Comparison of ENCODE assay signal across 8 mouse cellular contexts in the genomic region with DNA sequence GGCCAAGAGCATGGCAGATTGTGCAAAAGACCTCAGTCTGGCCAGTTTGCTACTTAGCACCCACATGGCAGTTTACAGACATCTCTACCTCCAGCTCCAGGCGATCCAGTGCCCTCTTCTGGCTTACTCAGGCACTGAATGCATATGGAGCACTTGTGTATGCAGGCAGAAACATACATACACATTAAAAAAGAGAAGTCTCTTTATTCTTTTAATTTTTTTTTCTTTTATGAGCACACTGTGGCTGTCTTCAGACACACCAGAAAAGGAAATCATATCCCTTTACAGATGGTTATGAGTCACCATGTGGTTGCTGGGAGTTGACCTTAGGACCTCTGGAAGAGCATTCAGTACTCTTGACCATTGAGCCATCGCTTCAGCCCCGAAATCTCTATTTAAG. TPM values are rescaled to one million over a fixed set of nuclear protein-coding genes. Genes with fewer than 3 reads are reported as not detected.
DNase-seq lines count a peak whose midpoint lies in the region; ATAC-seq lines count a peak whose summit lies in the region.

No protein-coding gene starts in this region.

- WGBS in intestine, embryonic 14.5 days = 79% methylated on average over 3 of the region's 3 CpGs
- WGBS in intestine, embryonic 15.5 days = 77% methylated on average over 3 of the region's 3 CpGs

- no peaks in the 10 kb centered on the region for H3K27me3 ChIP-seq in intestine, embryonic 14.5 days (replicated peaks; ENCODE audit: control insufficient read depth, insufficient read depth, low read length)
- no peaks in the 10 kb centered on the region for H3K27me3 ChIP-seq in intestine, embryonic 15.5 days (replicated peaks)

- no peak overlapping the region for H3K4me2 ChIP-seq in intestine, embryonic 14.5 days (ENCODE audit: low read length)
- no peak overlapping the region for H3K4me2 ChIP-seq in intestine, embryonic 15.5 days (replicated peaks)

- no peak overlapping the region for H3K4me3 ChIP-seq in intestine, embryonic 14.5 days (ENCODE audit: low read depth, low read length)
- H3K4me3 ChIP-seq in intestine, embryonic 15.5 days (replicated peaks) = no peak overlapping the region

- H3K9ac ChIP-seq in intestine, embryonic 14.5 days (ENCODE audit: low read length) = no peak overlapping the region
- H3K9ac ChIP-seq in intestine, embryonic 15.5 days = no peak overlapping the region

- ATAC-seq in intestine, embryonic 14.5 days (replicated peaks; ENCODE audit: low FRiP score, low TSS enrichment, low read depth) = no peak
- no peak for ATAC-seq in intestine, embryonic 15.5 days
- peak; percentile 45 for ATAC-seq in activated CD4-positive, CD25-positive, alpha-beta regulatory T cell, adult 4 months
- ATAC-seq in granulocyte monocyte progenitor cell, adult 5-6 weeks (replicated peaks; ENCODE audit: poor library complexity, severe bottlenecking) = peak; percentile 65

- peak; percentile 45 for DNase-seq in intestine, embryonic 14.5 days (ENCODE audit: low spot score)
- peak; percentile 87 for DNase-seq in CD4-positive, CD25-positive, alpha-beta regulatory T cell, adult 2 months (ENCODE audit: low read depth, low spot score)
- DNase-seq in lung, postnatal 14 days = peak; percentile 58
- DNase-seq in thymus, postnatal 10 days (ENCODE audit: low spot score in 2 of 2) = peak; percentile 42 to 62
- no peak for DNase-seq in ovary, postnatal 36 days (ENCODE audit: low spot score)

- H3K36me3 ChIP-seq in intestine, embryonic 14.5 days (ENCODE audit: control insufficient read depth, insufficient read depth, low read length) = peaks cover 16% of the 10 kb centered on the region
- peaks cover 7% of the 10 kb centered on the region for H3K36me3 ChIP-seq in intestine, embryonic 15.5 days

- H3K4me1 ChIP-seq in intestine, embryonic 14.5 days (replicated peaks; ENCODE audit: control insufficient read depth, insufficient read depth, low read length) = peaks cover 13% of the 10 kb centered on the region; the same call in 1 of the 2 replicates
- 0 out of 2 replicates have a peak, but pooled peaks cover 2% of the 10 kb centered on the region for H3K4me1 ChIP-seq in intestine, embryonic 15.5 days (replicated peaks)

- no peaks in the 10 kb centered on the region for H3K9me3 ChIP-seq in intestine, embryonic 14.5 days (ENCODE audit: control insufficient read depth, low read length)
- H3K9me3 ChIP-seq in intestine, embryonic 15.5 days = no peaks in the 10 kb centered on the region

- no peak overlapping the region for H3K27ac ChIP-seq in intestine, embryonic 14.5 days (ENCODE audit: low read depth)
- no peak overlapping the region for H3K27ac ChIP-seq in intestine, embryonic 15.5 days

RNA-seq across cellular contexts. Expression of a gene that starts 35.3 kb away (rescaled TPM):
- polyA plus RNA-seq in intestine, embryonic 14.5 days (2014; fragmentation: Nextera tagmentation; extraction: Ambion mirVana) = 34.6 and 36.8 TPM in 2 replicates
- polyA plus RNA-seq in intestine, embryonic 15.5 days (2015; fragmentation: Nextera tagmentation; extraction: Ambion mirVana) = 35.0 and 39.3 TPM in 2 replicates
- 10 to 100 TPM; 80.2 to 95.9 TPM for polyA plus RNA-seq in activated CD4-positive, CD25-positive, alpha-beta regulatory T cell, adult 4 months (2017; shearing (Covaris generic))
- 23.8 and 26.9 TPM in 2 replicates for total RNA-seq in granulocyte monocyte progenitor cell, adult 5-6 weeks (2014; fragmentation: Nextera tagmentation)
- 43.3 and 46.0 TPM in 2 replicates for total RNA-seq in granulocyte monocyte progenitor cell, adult 5-6 weeks (2017)

Comparison
In these comparisons a context has a peak if more than half of its experiments do, and no peak if none do; other contexts are left out.
1. ATAC-seq: peak in activated CD4-positive, CD25-positive, alpha-beta regulatory T cell, adult 4 months (single experiment) and granulocyte monocyte progenitor cell, adult 5-6 weeks (single experiment); none in intestine, embryonic 14.5 days (single experiment) and intestine, embryonic 15.5 days (single experiment).